Mouse (Mus musculus): ENCODE measurements around the gene Lrp2.

The Lrp2 gene

GRCm38 (mm10) chr2:69585886-69586398 lies at the start of gene Lrp2:
Gene Lrp2 (minus strand): TSS chr2:69586065.
- DNase-seq (ENCODE audit: low read depth, low spot score): no peak

GRCm38 (mm10) chr2:69635064-69635701 lies 49.3 kb upstream of the Lrp2 start:
- peak; percentile 51 for DNase-seq (ENCODE audit: low read depth, low spot score)

GRCm38 (mm10) chr2:69631449-69631848 lies 45.6 kb upstream of the Lrp2 start:
- DNase-seq (ENCODE audit: low read depth, low spot score): no peak

- DNase-seq (ENCODE audit: low read depth, low spot score): no peak
Observed at GRCm38 (mm10) chr2:69630792-69631191, 44.9 kb upstream of the Lrp2 start.

- DNase-seq (ENCODE audit: low read depth, low spot score): no peak
Observed at GRCm38 (mm10) chr2:69629914-69630313, 44.0 kb upstream of the Lrp2 start.

GRCm38 (mm10) chr2:69629215-69629614 lies 43.4 kb upstream of the Lrp2 start:
- DNase-seq (ENCODE audit: low read depth, low spot score): no peak

GRCm38 (mm10) chr2:69619286-69619685 lies 33.4 kb upstream of the Lrp2 start:
- no peak for DNase-seq (ENCODE audit: low read depth, low spot score)

- DNase-seq (ENCODE audit: low read depth, low spot score): no peak
Observed at GRCm38 (mm10) chr2:69618336-69618735, 32.5 kb upstream of the Lrp2 start.

- peak; percentile 4 for DNase-seq (ENCODE audit: low read depth, low spot score)
Observed at GRCm38 (mm10) chr2:69613237-69613636, 27.4 kb upstream of the Lrp2 start.

GRCm38 (mm10) chr2:69612716-69613115 lies 26.9 kb upstream of the Lrp2 start:
- DNase-seq (ENCODE audit: low read depth, low spot score): no peak

GRCm38 (mm10) chr2:69612237-69612636 lies 26.4 kb upstream of the Lrp2 start:
- DNase-seq (ENCODE audit: low read depth, low spot score): no peak

GRCm38 (mm10) chr2:69606621-69607020 lies 20.8 kb upstream of the Lrp2 start:
- no peak for DNase-seq (ENCODE audit: low read depth, low spot score)

GRCm38 (mm10) chr2:69603726-69604393 lies 18.0 kb upstream of the Lrp2 start:
- no peak for DNase-seq (ENCODE audit: low read depth, low spot score)

GRCm38 (mm10) chr2:69593168-69593567 lies 7.3 kb upstream of the Lrp2 start:
- no peak for DNase-seq (ENCODE audit: low read depth, low spot score)

- no peak for DNase-seq (ENCODE audit: low read depth, low spot score)
Observed at GRCm38 (mm10) chr2:69592536-69592935, 6.7 kb upstream of the Lrp2 start.

- no peak for DNase-seq (ENCODE audit: low read depth, low spot score)
Observed at GRCm38 (mm10) chr2:69591966-69592505, 6.2 kb upstream of the Lrp2 start.

- DNase-seq (ENCODE audit: low read depth, low spot score): no peak
Observed at GRCm38 (mm10) chr2:69590548-69590947, 4.7 kb upstream of the Lrp2 start.

- DNase-seq (ENCODE audit: low read depth, low spot score): no peak
Observed at GRCm38 (mm10) chr2:69587896-69588295, 2.0 kb upstream of the Lrp2 start.

GRCm38 (mm10) chr2:69586821-69587728 lies 1.2 kb upstream of the Lrp2 start:
- DNase-seq (ENCODE audit: low read depth, low spot score): no peak

GRCm38 (mm10) chr2:69585191-69585885 lies 527 bp downstream of the Lrp2 start:
- no peak for DNase-seq (ENCODE audit: low read depth, low spot score)

All from retina, postnatal 7 days (tissue).